Mouse (Mus musculus): ENCODE results near the gene Nav2. TPM values are rescaled to one million over a fixed set of nuclear protein-coding genes. Genes with fewer than 3 reads are reported as not detected.

The Nav2 gene
- polyA plus RNA-seq, 1 experiment = 32.5 TPM

- no peaks in the 10 kb centered on the region for H3K27me3 ChIP-seq (ENCODE audit: control insufficient read depth, insufficient read depth, low read length)
- 59% methylated on average over 8 of the region's 8 CpGs for WGBS
- DNase-seq = no peak
- peaks cover 27% of the 10 kb centered on the region for H3K4me1 ChIP-seq (ENCODE audit: control insufficient read depth, insufficient read depth, low read length)
- TF ChIP-seq CTCF (IDR thresholded peaks at IDR 0.05; ENCODE audit: borderline replicate concordance, insufficient read depth, low read depth, low read length) (no peak), POLR2A (IDR thresholded peaks at IDR 0.05; ENCODE audit: borderline replicate concordance, insufficient read depth, low read length) (no peak)
- H3K4me3 ChIP-seq (replicated peaks; ENCODE audit: insufficient read depth, low read depth, low read length) = no peak overlapping the region
- no peak overlapping the region for H3K27ac ChIP-seq (ENCODE audit: insufficient read depth, low read length)
Measured at GRCm38 (mm10) chr7:49318898-49319293, 410.4 kb downstream of the Nav2 start.

- Histone ChIP-seq H3K27me3 (ENCODE audit: control insufficient read depth, insufficient read depth, low read length) (no peaks in the 10 kb centered on the region), H3K4me1 (ENCODE audit: control insufficient read depth, insufficient read depth, low read length) (peaks cover 23% of the 10 kb centered on the region), H3K4me3 (replicated peaks; ENCODE audit: insufficient read depth, low read depth, low read length) (no peak overlapping the region), H3K27ac (ENCODE audit: insufficient read depth, low read length) (no peak overlapping the region)
- WGBS = 74% methylated on average over 1 of the region's 1 CpGs
- TF ChIP-seq CTCF (IDR thresholded peaks at IDR 0.05; ENCODE audit: borderline replicate concordance, insufficient read depth, low read depth, low read length) (no peak), POLR2A (IDR thresholded peaks at IDR 0.05; ENCODE audit: borderline replicate concordance, insufficient read depth, low read length) (no peak)
- DNase-seq = no peak
Measured at GRCm38 (mm10) chr7:49319981-49320380, 411.5 kb downstream of the Nav2 start.

GRCm38 (mm10) chr7:49321124-49321531 lies 412.6 kb downstream of the Nav2 start:
- WGBS = 39% methylated on average over 8 of the region's 8 CpGs
- H3K4me3 ChIP-seq (replicated peaks; ENCODE audit: insufficient read depth, low read depth, low read length) = no peak overlapping the region
- DNase-seq = peak; percentile 49 to 64
- TF ChIP-seq CTCF (IDR thresholded peaks at IDR 0.05; ENCODE audit: borderline replicate concordance, insufficient read depth, low read depth, low read length) (no peak), POLR2A (IDR thresholded peaks at IDR 0.05; ENCODE audit: borderline replicate concordance, insufficient read depth, low read length) (no peak)
- H3K27me3 ChIP-seq (ENCODE audit: control insufficient read depth, insufficient read depth, low read length) = no peaks in the 10 kb centered on the region
- H3K27ac ChIP-seq (ENCODE audit: insufficient read depth, low read length) = no peak overlapping the region
- H3K4me1 ChIP-seq (ENCODE audit: control insufficient read depth, insufficient read depth, low read length) = peaks cover 23% of the 10 kb centered on the region

GRCm38 (mm10) chr7:49322179-49322578 lies 413.7 kb downstream of the Nav2 start:
- DNase-seq = no peak
- WGBS = 70% methylated on average over 2 of the region's 2 CpGs
- no peak for TF ChIP-seq POLR2A (IDR thresholded peaks at IDR 0.05; ENCODE audit: borderline replicate concordance, insufficient read depth, low read length)
- H3K27me3 ChIP-seq (ENCODE audit: control insufficient read depth, insufficient read depth, low read length) = no peaks in the 10 kb centered on the region
- no peak overlapping the region for H3K4me3 ChIP-seq (replicated peaks; ENCODE audit: insufficient read depth, low read depth, low read length)
- peaks cover 28% of the 10 kb centered on the region for H3K4me1 ChIP-seq (ENCODE audit: control insufficient read depth, insufficient read depth, low read length)
- H3K27ac ChIP-seq (ENCODE audit: insufficient read depth, low read length) = no peak overlapping the region

GRCm38 (mm10) chr7:49324575-49324974 lies 416.1 kb downstream of the Nav2 start:
- peak; percentile 40; the same call in 1 of the 2 replicates for TF ChIP-seq CTCF (IDR thresholded peaks at IDR 0.05; ENCODE audit: borderline replicate concordance, insufficient read depth, low read depth, low read length)
- no peak for TF ChIP-seq POLR2A (IDR thresholded peaks at IDR 0.05; ENCODE audit: borderline replicate concordance, insufficient read depth, low read length)
- Histone ChIP-seq H3K27ac (ENCODE audit: insufficient read depth, low read length) (no peak overlapping the region), H3K4me3 (replicated peaks; ENCODE audit: insufficient read depth, low read depth, low read length) (no peak overlapping the region), H3K27me3 (ENCODE audit: control insufficient read depth, insufficient read depth, low read length) (no peaks in the 10 kb centered on the region), H3K4me1 (ENCODE audit: control insufficient read depth, insufficient read depth, low read length) (peaks cover 23% of the 10 kb centered on the region)
- no peak for DNase-seq
- 96% methylated on average over 2 of the region's 2 CpGs for WGBS

- 83% methylated on average over 5 of the region's 5 CpGs for WGBS
- no peak for DNase-seq
- Histone ChIP-seq H3K27me3 (ENCODE audit: control insufficient read depth, insufficient read depth, low read length) (no peaks in the 10 kb centered on the region), H3K4me1 (ENCODE audit: control insufficient read depth, insufficient read depth, low read length) (peaks cover 24% of the 10 kb centered on the region), H3K4me3 (replicated peaks; ENCODE audit: insufficient read depth, low read depth, low read length) (no peak overlapping the region), H3K27ac (ENCODE audit: insufficient read depth, low read length) (no peak overlapping the region)
- TF ChIP-seq POLR2A (IDR thresholded peaks at IDR 0.05; ENCODE audit: borderline replicate concordance, insufficient read depth, low read length) (no peak), CTCF (IDR thresholded peaks at IDR 0.05; ENCODE audit: borderline replicate concordance, insufficient read depth, low read depth, low read length) (no peak)
Measured at GRCm38 (mm10) chr7:49326136-49326722, 417.7 kb downstream of the Nav2 start.

- no peak overlapping the region for H3K4me3 ChIP-seq (replicated peaks; ENCODE audit: insufficient read depth, low read depth, low read length)
- WGBS = 82% methylated on average over 9 of the region's 9 CpGs
- H3K27ac ChIP-seq (ENCODE audit: insufficient read depth, low read length) = no peak overlapping the region
- H3K27me3 ChIP-seq (ENCODE audit: control insufficient read depth, insufficient read depth, low read length) = no peaks in the 10 kb centered on the region
- TF ChIP-seq CTCF (IDR thresholded peaks at IDR 0.05; ENCODE audit: borderline replicate concordance, insufficient read depth, low read depth, low read length) = no peak
- TF ChIP-seq POLR2A (IDR thresholded peaks at IDR 0.05; ENCODE audit: borderline replicate concordance, insufficient read depth, low read length) = no peak
- peaks cover 29% of the 10 kb centered on the region for H3K4me1 ChIP-seq (ENCODE audit: control insufficient read depth, insufficient read depth, low read length)
- DNase-seq = no peak
Measured at GRCm38 (mm10) chr7:49326967-49327742, 418.6 kb downstream of the Nav2 start.

- TF ChIP-seq CTCF (IDR thresholded peaks at IDR 0.05; ENCODE audit: borderline replicate concordance, insufficient read depth, low read depth, low read length) (no peak), POLR2A (IDR thresholded peaks at IDR 0.05; ENCODE audit: borderline replicate concordance, insufficient read depth, low read length) (no peak)
- H3K27me3 ChIP-seq (ENCODE audit: control insufficient read depth, insufficient read depth, low read length) = no peaks in the 10 kb centered on the region
- H3K4me1 ChIP-seq (ENCODE audit: control insufficient read depth, insufficient read depth, low read length) = peaks cover 37% of the 10 kb centered on the region
- peak in 1 of 2 experiments; percentile 37 for DNase-seq
- WGBS = 11% methylated on average over 4 of the region's 4 CpGs
- H3K27ac ChIP-seq (ENCODE audit: insufficient read depth, low read length) = no peak overlapping the region
- H3K4me3 ChIP-seq (replicated peaks; ENCODE audit: insufficient read depth, low read depth, low read length) = no peak overlapping the region
Measured at GRCm38 (mm10) chr7:49330181-49330580, 421.7 kb downstream of the Nav2 start.

Data from cerebellum, adult 2 months (tissue).